Mouse (Mus musculus) limb, embryonic 13.5 days (tissue): ENCODE data around the gene Gprc5d. TPM values are rescaled to one million over a fixed set of nuclear protein-coding genes. Genes with fewer than 3 reads are reported as not detected.

Experiments used
- ATAC-seq: fragments of 200-750 bp; cut with Nextera tagmentation; 2 replicates; pipeline ENCODE4 v1.8.0; 2017; ENCODE audit warnings: low read depth, moderate number of reproducible peaks, moderate TSS enrichment; ENCODE audit not compliant: low FRiP score
- H3K27ac ChIP-seq: fragments of 300-500 bp; sonication (generic); 2 replicates; pipeline ENCODE4 v1.5.1; 2015; ENCODE audit warnings: inconsistent platforms, mild to moderate bottlenecking, moderate library complexity
- H3K27me3 ChIP-seq: fragments of 300-500 bp; sonication (generic); 2 replicates; pipeline ENCODE4 v1.6.1; 2015; ENCODE audit warnings: mild to moderate bottlenecking, inconsistent platforms
- H3K36me3 ChIP-seq: fragments of 300-500 bp; sonication (generic); 2 replicates; pipeline ENCODE4 v1.6.1; 2015; ENCODE audit warnings: inconsistent platforms, mild to moderate bottlenecking, moderate library complexity
- H3K4me1 ChIP-seq: fragments of 300-500 bp; sonication (generic); 2 replicates; pipeline ENCODE4 v1.6.1; 2015; ENCODE audit warnings: inconsistent platforms
- H3K4me2 ChIP-seq: fragments of 300-500 bp; sonication (generic); replicated peaks from 2 replicates; pipeline ENCODE4 v1.6.1; 2015; ENCODE audit warnings: inconsistent platforms, mild to moderate bottlenecking, moderate library complexity
- H3K4me3 ChIP-seq: fragments of 300-500 bp; sonication (generic); 2 replicates; pipeline ENCODE4 v1.5.1; 2015; ENCODE audit warnings: moderate library complexity, mild to moderate bottlenecking, inconsistent platforms
- H3K9ac ChIP-seq: fragments of 300-500 bp; sonication (generic); 2 replicates; pipeline ENCODE4 v1.6.1; 2015; ENCODE audit warnings: mild to moderate bottlenecking, inconsistent platforms
- H3K9me3 ChIP-seq: fragments of 300-500 bp; sonication (generic); 2 replicates; pipeline ENCODE4 v1.6.1; 2016; ENCODE audit warnings: inconsistent platforms
- WGBS: fragments of 180-500 bp; shearing (Covaris S2); methylation state at CpG from one replicate; pipeline ENCODE4 v1.1.7; 2015; 5-methylcytosine and 5-hydroxymethylcytosine counted together
- polyA plus RNA-seq: library from polyadenylated mRNA; unstranded; fragments of >200 nt; fragmentation: Nextera tagmentation; extraction: Ambion mirVana; gene quantifications from 2 replicates; pipeline ENCODE4 v1.2.1, GENCODE M21; 2015

The Gprc5d gene
- polyA plus RNA-seq, 1 experiment from 2014 or later, result not detected

DNA sequence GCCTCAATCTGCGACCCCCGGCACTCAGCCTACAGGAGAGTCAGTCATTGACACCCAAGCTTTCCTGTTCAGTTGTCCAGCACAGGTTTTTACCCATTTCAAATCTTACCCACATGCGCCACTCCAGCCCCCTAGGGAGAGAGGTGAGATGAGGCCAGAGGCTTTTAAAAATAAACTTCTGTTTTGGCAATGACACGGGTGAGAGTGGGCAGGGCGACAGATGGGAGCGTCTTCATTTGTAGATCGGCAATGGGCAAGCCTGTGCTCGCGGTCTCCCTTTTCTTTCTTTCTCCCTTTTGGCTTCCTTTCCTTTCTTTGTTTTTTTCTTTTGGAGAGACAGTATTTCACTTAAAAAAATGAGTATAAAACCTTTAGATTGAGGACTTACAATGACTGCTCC lies 15.4 kb upstream of the Gprc5d start:
- Histone ChIP-seq H3K9ac (no peak overlapping the region), H3K4me1 (peaks cover 21% of the 10 kb centered on the region), H3K4me2 (no peak overlapping the region), H3K27ac (no peak overlapping the region), H3K9me3 (no peaks in the 10 kb centered on the region), H3K4me3 (no peak overlapping the region), H3K36me3 (no peaks in the 10 kb centered on the region), H3K27me3 (no peaks in the 10 kb centered on the region)
- WGBS, result 90% methylated on average over 9 of the region's 9 CpGs
- ATAC-seq, result no peak

DNA sequence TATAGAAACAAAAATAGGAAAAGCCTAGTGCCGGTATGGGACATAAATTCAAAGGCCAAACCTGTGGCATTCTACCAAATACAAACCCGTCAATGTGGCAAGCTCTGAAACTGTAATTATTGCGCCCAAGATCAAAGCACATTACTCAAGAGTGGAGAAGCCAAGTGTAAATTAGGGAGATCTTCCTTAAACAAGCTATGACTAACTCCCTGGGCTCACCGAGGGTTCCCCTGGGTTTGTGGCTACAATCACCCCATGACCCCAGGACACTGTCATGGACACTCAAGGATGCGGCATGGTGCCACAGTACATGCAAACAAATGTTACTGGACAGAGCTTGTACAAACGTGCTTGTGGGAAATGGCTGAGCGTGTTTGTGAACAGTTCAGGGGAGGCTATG lies 15.0 kb upstream of the Gprc5d start:
- no peak for ATAC-seq
- H3K4me1 ChIP-seq, result peaks cover 18% of the 10 kb centered on the region
- H3K27me3 ChIP-seq, result no peaks in the 10 kb centered on the region
- 84% methylated on average over 7 of the region's 7 CpGs for WGBS
- no peak overlapping the region for H3K4me3 ChIP-seq
- no peak overlapping the region for H3K9ac ChIP-seq
- no peak overlapping the region for H3K4me2 ChIP-seq
- no peaks in the 10 kb centered on the region for H3K9me3 ChIP-seq
- H3K36me3 ChIP-seq, result no peaks in the 10 kb centered on the region
- H3K27ac ChIP-seq, result no peak overlapping the region

DNA sequence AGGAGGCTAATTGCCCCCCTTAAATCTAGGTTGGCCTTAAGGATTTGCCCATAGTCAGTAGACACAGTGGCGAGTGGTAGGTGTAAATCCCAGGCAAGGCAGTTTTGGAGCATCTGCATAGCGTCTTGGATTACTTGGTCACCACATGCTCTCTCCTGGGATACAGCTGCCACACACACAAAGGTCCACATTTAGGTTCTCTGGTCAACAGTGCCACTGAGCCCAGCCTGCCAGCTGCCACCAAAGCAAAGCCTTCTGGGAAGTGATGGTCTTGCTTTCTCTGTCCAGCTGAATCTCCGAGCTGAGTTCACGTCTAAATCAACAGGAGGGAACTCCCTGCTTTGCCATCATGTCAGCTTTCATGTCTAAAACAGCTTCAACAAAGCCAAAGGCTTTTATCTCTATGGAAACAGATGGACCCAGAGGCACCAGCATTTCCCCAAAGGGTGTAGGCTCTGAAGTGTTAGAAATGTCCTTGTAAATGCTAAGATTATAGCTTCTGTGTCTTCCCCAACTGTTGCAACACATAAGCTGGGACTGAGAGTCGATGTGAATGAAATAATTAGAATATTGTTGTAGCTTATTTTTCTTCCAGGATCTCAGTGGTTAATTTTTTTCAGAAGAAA lies 6.8 kb upstream of the Gprc5d start:
- WGBS, result 50% methylated on average over 5 of the region's 5 CpGs
- no peak; the same call in 1 of the 2 replicates for ATAC-seq
- no peaks in the 10 kb centered on the region for H3K4me1 ChIP-seq
- H3K27me3 ChIP-seq, result no peaks in the 10 kb centered on the region
- H3K9me3 ChIP-seq, result no peaks in the 10 kb centered on the region; the same call in 1 of the 2 replicates
- H3K36me3 ChIP-seq, result no peaks in the 10 kb centered on the region
- H3K27ac ChIP-seq, result no peak overlapping the region
- H3K4me3 ChIP-seq, result no peak overlapping the region
- no peak overlapping the region for H3K4me2 ChIP-seq
- H3K9ac ChIP-seq, result no peak overlapping the region

DNA sequence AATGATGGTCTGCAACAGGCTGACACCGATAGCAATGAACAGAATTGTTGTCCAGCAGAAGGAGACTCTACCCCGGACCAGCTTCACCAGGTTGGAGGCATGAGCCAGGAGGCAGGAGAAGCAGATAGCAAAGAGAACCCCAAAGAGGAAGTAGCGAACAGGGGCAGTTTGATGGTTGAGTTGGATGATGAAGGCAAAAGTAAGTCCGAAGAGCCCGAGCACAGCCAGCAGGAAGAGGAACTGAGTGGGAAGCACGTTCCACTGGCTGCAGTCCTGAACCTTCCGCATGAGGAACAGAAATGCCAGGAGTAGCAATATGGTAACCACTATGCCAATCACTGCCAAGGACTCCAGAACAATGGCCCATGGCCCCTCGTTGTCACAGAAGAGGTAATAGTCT lies 1.6 kb downstream of the Gprc5d start:
- 89% methylated on average over 8 of the region's 8 CpGs for WGBS
- ATAC-seq, result no peak

DNA sequence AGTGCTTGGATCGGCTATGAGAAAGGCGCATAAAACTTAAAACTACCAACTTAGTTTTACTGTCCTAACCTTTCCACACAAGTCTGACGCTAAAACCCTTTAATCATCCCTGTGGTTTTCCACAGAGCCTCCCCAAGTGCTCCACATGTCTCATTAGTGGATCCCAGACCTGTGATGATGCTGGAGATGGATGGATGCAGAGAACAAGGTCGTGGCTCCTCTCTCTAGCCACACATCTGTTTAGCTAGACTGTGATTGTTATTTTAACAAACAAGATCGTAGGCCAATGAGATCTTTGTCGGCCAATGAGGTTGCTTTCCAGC lies 5.0 kb downstream of the Gprc5d start:
- Histone ChIP-seq H3K36me3 (no peaks in the 10 kb centered on the region), H3K27me3 (no peaks in the 10 kb centered on the region), H3K4me2 (no peak overlapping the region), H3K4me3 (no peak overlapping the region), H3K9me3 (no peaks in the 10 kb centered on the region), H3K4me1 (0 out of 2 replicates have a peak, but pooled peaks cover 4% of the 10 kb centered on the region), H3K9ac (no peak overlapping the region), H3K27ac (no peak overlapping the region)
- ATAC-seq, result no peak
- 18% methylated on average over 6 of the region's 6 CpGs for WGBS

More for the DNA sequence above, 1.6 kb downstream of the Gprc5d start:
- no peak overlapping the region for H3K27ac ChIP-seq
- H3K4me2 ChIP-seq, result no peak overlapping the region
- H3K4me3 ChIP-seq, result no peak overlapping the region
- H3K9me3 ChIP-seq, result no peaks in the 10 kb centered on the region
- H3K4me1 ChIP-seq, result 0 out of 2 replicates have a peak, but pooled peaks cover 4% of the 10 kb centered on the region
- no peak overlapping the region for H3K9ac ChIP-seq
- no peaks in the 10 kb centered on the region for H3K27me3 ChIP-seq
- no peaks in the 10 kb centered on the region for H3K36me3 ChIP-seq

DNA sequence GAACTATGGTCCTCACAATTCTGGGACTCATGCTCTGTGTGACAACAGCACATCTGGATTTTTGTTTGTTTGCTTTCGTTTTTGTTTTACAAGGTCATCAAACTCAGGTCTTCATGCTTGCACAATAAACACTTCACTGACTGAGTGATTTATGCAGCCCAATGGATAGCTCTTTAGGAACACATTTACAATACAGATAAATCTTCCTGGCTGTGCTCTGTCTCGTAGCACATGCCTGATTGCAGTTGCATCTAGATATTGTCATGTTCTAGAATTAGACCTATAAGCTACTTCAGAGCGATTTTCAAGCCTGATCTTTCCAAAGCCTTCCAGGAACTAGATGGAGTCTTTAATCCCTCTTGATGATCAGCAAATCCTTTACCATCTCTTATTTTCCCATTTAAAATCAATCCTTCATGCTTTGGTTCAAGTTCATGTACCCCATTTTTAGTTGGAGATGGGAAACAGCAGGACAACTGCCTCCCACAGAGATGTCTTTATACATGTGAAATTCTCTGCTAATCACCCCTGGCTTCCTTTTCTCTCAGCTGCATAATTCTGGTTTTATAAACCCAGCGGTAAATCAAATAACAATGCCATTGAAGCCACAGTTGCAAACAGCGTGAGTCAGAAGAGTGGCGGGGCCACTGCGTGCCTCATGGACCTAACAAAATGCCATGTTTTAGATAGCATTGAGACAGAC lies 5.5 kb downstream of the Gprc5d start:
- H3K9me3 ChIP-seq, result no peaks in the 10 kb centered on the region
- H3K4me1 ChIP-seq, result 0 out of 2 replicates have a peak, but pooled peaks cover 4% of the 10 kb centered on the region
- no peak for ATAC-seq
- H3K9ac ChIP-seq, result no peak overlapping the region
- no peaks in the 10 kb centered on the region for H3K36me3 ChIP-seq
- 13% methylated on average over 7 of the region's 7 CpGs for WGBS
- no peaks in the 10 kb centered on the region for H3K27me3 ChIP-seq
- no peak overlapping the region for H3K4me3 ChIP-seq
- H3K27ac ChIP-seq, result no peak overlapping the region
- H3K4me2 ChIP-seq, result no peak overlapping the region

DNA sequence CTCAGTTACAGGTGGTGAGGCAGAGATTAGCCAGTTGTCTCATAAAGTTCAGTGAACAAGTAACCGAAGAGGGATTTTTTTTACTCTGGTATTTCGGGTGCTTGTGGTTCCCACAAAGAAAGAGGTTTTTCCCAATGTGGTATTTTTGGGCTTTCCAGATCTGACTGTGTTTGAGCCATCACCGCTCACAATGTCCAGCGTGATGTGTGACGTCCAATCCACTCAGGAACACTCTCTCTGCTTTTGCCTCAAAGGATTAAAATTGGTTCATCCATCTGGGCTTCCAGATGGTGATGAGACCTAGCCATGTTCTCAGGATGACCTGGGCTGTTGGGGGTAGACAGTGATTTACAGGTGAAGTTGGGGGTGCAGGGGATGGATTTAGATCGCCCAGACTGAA lies 11.1 kb downstream of the Gprc5d start:
- H3K4me3 ChIP-seq, result no peak overlapping the region
- no peak overlapping the region for H3K4me2 ChIP-seq
- H3K27ac ChIP-seq, result no peak overlapping the region
- 0 out of 2 replicates have a peak, but pooled peaks cover 2% of the 10 kb centered on the region for H3K27me3 ChIP-seq
- H3K4me1 ChIP-seq, result no peaks in the 10 kb centered on the region
- H3K9me3 ChIP-seq, result no peaks in the 10 kb centered on the region
- WGBS, result 88% methylated on average over 6 of the region's 6 CpGs
- H3K36me3 ChIP-seq, result no peaks in the 10 kb centered on the region
- H3K9ac ChIP-seq, result no peak overlapping the region
- no peak for ATAC-seq

DNA sequence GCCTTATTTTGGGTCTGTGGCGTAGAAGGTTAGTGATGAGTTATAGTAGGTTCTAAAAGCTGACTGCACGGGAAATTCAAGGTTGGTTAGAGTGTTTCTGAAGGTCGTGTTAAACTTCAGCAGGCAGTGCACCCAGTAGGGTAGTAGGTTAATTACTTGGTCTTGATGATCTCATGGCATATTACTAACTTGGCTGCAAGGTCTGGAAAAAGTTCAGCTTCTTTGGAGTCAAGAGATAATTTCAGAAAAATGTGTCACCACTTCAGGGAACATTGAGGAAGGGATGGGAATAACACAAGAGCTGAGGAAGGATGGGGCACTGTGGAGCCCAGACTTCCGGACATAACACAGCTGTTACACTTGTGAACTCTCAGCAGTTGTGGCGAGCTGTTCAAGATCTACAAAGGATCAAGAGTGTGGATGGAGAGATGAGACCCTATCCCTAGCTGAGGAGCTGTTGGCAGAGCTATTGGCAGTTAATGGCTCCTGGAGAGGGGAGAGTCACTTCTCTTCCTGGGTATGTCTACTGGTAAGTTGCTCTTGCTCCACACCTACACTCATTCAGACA lies 15.3 kb downstream of the Gprc5d start:
- Histone ChIP-seq H3K4me2 (no peak overlapping the region), H3K4me1 (peaks cover 8% of the 10 kb centered on the region), H3K9ac (no peak overlapping the region), H3K4me3 (no peak overlapping the region), H3K27ac (no peak overlapping the region), H3K9me3 (no peaks in the 10 kb centered on the region), H3K36me3 (no peaks in the 10 kb centered on the region), H3K27me3 (0 out of 2 replicates have a peak, but pooled peaks cover 2% of the 10 kb centered on the region)
- WGBS, result 74% methylated on average over 5 of the region's 5 CpGs
- ATAC-seq, result no peak

DNA sequence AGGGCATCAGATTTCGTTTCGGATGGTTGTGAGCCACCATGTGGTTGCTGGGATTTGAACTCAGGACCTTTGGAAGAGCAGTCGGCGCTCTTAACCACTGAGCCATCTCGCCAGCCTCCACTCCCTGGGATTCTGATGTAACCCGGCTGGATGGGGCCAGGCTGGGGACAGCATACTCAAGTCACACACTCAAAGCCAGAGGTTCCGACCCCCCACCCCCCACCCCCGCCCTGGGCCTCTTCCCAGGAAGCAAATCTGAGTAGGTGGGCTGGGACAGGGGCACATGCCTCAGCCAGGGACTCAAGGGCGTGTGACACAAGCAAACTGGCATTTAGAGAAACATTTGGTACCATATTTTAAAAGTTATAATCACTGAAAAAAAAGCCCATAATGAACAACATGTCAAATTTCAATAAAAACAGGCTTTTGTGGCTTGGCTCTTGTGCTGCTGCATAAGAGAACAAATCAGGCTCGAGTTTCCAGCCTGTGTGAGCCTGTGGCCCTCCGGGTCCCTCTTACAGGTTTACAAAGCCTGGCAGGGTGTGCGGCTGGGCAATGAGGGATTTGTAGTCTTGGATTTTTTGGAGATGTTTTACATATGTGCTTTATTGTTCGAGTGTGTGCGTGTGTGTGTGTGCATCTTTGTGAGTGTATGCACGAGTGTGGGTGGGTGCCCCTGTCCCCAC lies 17.2 kb downstream of the Gprc5d start:
- no peak overlapping the region for H3K4me3 ChIP-seq
- H3K9ac ChIP-seq, result no peak overlapping the region
- ATAC-seq, result no peak
- H3K27me3 ChIP-seq, result 0 out of 2 replicates have a peak, but pooled peaks cover 2% of the 10 kb centered on the region
- no peak overlapping the region for H3K4me2 ChIP-seq
- H3K9me3 ChIP-seq, result no peaks in the 10 kb centered on the region
- WGBS, result 70% methylated on average over 15 of the region's 15 CpGs
- no peak overlapping the region for H3K27ac ChIP-seq
- no peaks in the 10 kb centered on the region for H3K36me3 ChIP-seq
- peaks cover 8% of the 10 kb centered on the region for H3K4me1 ChIP-seq

DNA sequence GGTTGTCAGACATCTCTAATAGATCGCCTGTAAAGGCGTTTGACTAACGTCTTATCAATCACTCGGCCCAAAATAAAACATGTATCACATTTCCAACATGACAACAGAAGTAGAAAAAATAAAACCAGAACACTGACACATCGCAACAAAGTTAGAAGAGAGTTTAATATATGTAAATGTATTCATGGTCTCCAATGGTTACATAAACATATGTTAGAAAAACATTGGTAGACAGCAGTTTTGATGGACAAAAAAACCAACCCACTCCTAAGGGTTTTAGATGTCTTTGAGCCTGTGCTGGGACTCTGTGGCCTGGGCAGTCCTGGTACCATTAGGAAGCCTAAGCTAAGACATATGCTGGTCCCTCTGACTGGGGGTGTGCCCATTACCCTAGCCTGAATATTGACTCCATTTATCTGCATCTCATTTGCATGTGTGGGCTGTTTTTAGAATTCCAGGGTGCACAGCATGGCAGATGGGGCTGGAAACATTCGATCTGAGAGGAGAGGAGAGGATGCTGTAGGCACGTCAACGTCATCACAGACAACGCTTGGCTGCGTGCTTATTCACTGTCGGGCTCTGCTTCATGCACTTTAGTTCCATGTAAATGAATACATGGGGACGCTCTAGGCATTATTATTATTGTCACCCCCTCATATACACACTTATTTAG lies 25.1 kb downstream of the Gprc5d start:
- H3K4me3 ChIP-seq, result no peak overlapping the region
- H3K4me2 ChIP-seq, result no peak overlapping the region
- H3K4me1 ChIP-seq, result peaks cover 18% of the 10 kb centered on the region
- H3K36me3 ChIP-seq, result no peaks in the 10 kb centered on the region
- 93% methylated on average over 12 of the region's 12 CpGs for WGBS
- no peak overlapping the region for H3K27ac ChIP-seq
- H3K9me3 ChIP-seq, result no peaks in the 10 kb centered on the region
- no peak for ATAC-seq
- H3K9ac ChIP-seq, result no peak overlapping the region
- H3K27me3 ChIP-seq, result no peaks in the 10 kb centered on the region

DNA sequence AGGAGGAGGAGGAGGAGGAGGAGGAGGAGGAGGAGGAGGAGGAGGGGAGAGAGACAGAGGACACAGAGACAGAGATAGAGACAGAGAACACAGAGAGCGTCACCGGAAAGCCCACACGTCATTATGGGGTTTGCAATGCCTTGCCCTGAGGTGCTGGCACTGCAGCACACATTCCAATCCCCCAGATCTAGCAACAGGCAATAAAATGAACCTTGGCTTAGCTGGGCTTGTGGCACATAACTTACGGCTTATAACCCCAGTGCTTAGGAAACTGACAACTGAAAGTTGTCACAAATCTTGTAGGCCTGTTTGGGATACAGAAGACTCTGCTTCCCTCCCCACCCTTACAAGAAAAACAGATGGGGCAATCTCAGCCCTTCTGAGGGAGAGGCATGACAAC lies 27.4 kb downstream of the Gprc5d start:
- H3K4me2 ChIP-seq, result no peak overlapping the region
- H3K36me3 ChIP-seq, result no peaks in the 10 kb centered on the region
- H3K4me3 ChIP-seq, result no peak overlapping the region
- 23% methylated on average over 4 of the region's 4 CpGs for WGBS
- no peak for ATAC-seq
- no peak overlapping the region for H3K9ac ChIP-seq
- H3K4me1 ChIP-seq, result peaks cover 23% of the 10 kb centered on the region
- H3K27ac ChIP-seq, result no peak overlapping the region
- H3K27me3 ChIP-seq, result no peaks in the 10 kb centered on the region
- H3K9me3 ChIP-seq, result no peaks in the 10 kb centered on the region

DNA sequence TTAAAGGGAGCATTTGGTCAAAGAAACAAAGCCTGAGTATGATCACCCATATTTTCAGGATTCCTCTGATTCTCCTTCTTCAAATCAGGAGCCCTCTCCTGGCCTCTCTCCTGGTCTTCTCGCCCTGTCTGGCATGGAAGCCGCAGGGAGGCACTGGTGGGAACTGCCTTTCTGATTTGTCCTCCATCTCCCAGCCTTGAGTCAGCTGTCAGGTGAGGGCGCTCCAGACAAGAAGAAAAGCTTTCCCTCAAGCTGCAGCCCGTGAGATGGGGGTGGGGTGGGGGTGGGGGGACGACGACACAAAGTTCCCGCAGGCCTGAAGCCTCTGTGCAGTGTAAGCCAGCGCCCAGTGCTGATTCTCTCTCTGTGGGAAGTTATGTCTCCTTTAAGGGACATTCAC lies 28.3 kb downstream of the Gprc5d start:
- H3K4me2 ChIP-seq, result no peak overlapping the region
- no peaks in the 10 kb centered on the region for H3K36me3 ChIP-seq
- H3K4me3 ChIP-seq, result no peak overlapping the region
- WGBS, result 23% methylated on average over 8 of the region's 8 CpGs
- H3K9me3 ChIP-seq, result no peaks in the 10 kb centered on the region
- no peak overlapping the region for H3K9ac ChIP-seq
- H3K4me1 ChIP-seq, result peaks cover 23% of the 10 kb centered on the region
- no peaks in the 10 kb centered on the region for H3K27me3 ChIP-seq
- no peak overlapping the region for H3K27ac ChIP-seq
- ATAC-seq, result no peak
